Mouse (Mus musculus) embryonic facial prominence, embryonic 14.5 days (tissue): ENCODE data around the gene Proser2. TPM values are rescaled to one million over a fixed set of nuclear protein-coding genes. Genes with fewer than 3 reads are reported as not detected.

Source experiments
- ATAC-seq: fragments of 200-750 bp; cut with Nextera tagmentation; 2 replicates; pipeline ENCODE4 v1.8.0; 2017; ENCODE audit warnings: low read depth, moderate number of reproducible peaks, moderate TSS enrichment
- DNase-seq: peaks from one replicate; pipeline ENCODE4 v3.0.0-alpha.2; 2015; ENCODE audit warnings: low spot score
- H3K27ac ChIP-seq: fragments of 300-500 bp; sonication (generic); replicated peaks from 2 replicates; pipeline ENCODE4 v1.5.1; 2014; ENCODE audit warnings: low read depth, mild to moderate bottlenecking, low read length, moderate library complexity
- H3K27me3 ChIP-seq: fragments of 300-500 bp; sonication (generic); replicated peaks from 2 replicates; pipeline ENCODE4 v1.6.1; 2014; ENCODE audit warnings: low read length; ENCODE audit not compliant: control insufficient read depth, insufficient read depth
- H3K36me3 ChIP-seq: fragments of 300-500 bp; sonication (generic); 2 replicates; pipeline ENCODE4 v1.6.1; 2014; ENCODE audit warnings: low read length, mixed read lengths; ENCODE audit not compliant: control insufficient read depth, insufficient read depth
- H3K4me1 ChIP-seq: fragments of 300-500 bp; sonication (generic); 2 replicates; pipeline ENCODE4 v1.6.1; 2014; ENCODE audit warnings: antibody characterized with exemption, low read length; ENCODE audit not compliant: control insufficient read depth, insufficient read depth
- H3K4me2 ChIP-seq: fragments of 300-500 bp; sonication (generic); 2 replicates; pipeline ENCODE4 v1.6.1; 2014; ENCODE audit warnings: low read depth, mild to moderate bottlenecking, low read length, moderate library complexity, mixed read lengths
- H3K4me3 ChIP-seq: fragments of 300-500 bp; sonication (generic); 2 replicates; pipeline ENCODE4 v1.5.1; 2014; ENCODE audit warnings: low read depth, mild to moderate bottlenecking, low read length
- H3K9ac ChIP-seq: fragments of 300-500 bp; sonication (generic); 2 replicates; pipeline ENCODE4 v1.6.1; 2014; ENCODE audit warnings: low read depth, mild to moderate bottlenecking, low read length, moderate library complexity, mixed read lengths
- H3K9me3 ChIP-seq: fragments of 300-500 bp; sonication (generic); 2 replicates; pipeline ENCODE4 v1.6.1; 2016; ENCODE audit warnings: low read length; ENCODE audit not compliant: control insufficient read depth
- WGBS: fragments of 180-500 bp; shearing (Covaris S2); extraction: QIAGEN DNeasy Blood & Tissue Kit; methylation state at CpG from one replicate; pipeline ENCODE4 v1.1.7; 2014; 5-methylcytosine and 5-hydroxymethylcytosine counted together
- polyA plus RNA-seq: library from polyadenylated mRNA; unstranded; fragments of >200 nt; fragmentation: Nextera tagmentation; extraction: Ambion mirVana; gene quantifications from 2 replicates; pipeline ENCODE4 v1.2.1, GENCODE M21; 2014

Proser2 gene
- polyA plus RNA-seq, 1 experiment from 2014 or later, result 10.8 TPM

GRCm38 (mm10) chr2:6113792-6114191, 16.2 kb downstream of the Proser2 start:
- H3K9ac ChIP-seq, result no peak overlapping the region
- no peak overlapping the region for H3K4me2 ChIP-seq
- WGBS, result 83% methylated on average over 12 of the region's 12 CpGs
- H3K27ac ChIP-seq, result no peak overlapping the region
- no peaks in the 10 kb centered on the region for H3K4me1 ChIP-seq
- DNase-seq (no peak), ATAC-seq (no peak)
- no peaks in the 10 kb centered on the region for H3K27me3 ChIP-seq
- no peaks in the 10 kb centered on the region for H3K9me3 ChIP-seq
- no peaks in the 10 kb centered on the region for H3K36me3 ChIP-seq
- no peak overlapping the region for H3K4me3 ChIP-seq

- Histone ChIP-seq H3K4me3 (no peak overlapping the region), H3K9me3 (no peaks in the 10 kb centered on the region), H3K4me1 (no peaks in the 10 kb centered on the region), H3K9ac (no peak overlapping the region), H3K27ac (no peak overlapping the region), H3K36me3 (no peaks in the 10 kb centered on the region), H3K27me3 (no peaks in the 10 kb centered on the region), H3K4me2 (no peak overlapping the region)
- 69% methylated on average over 4 of the region's 4 CpGs for WGBS
- no peak for DNase-seq
- ATAC-seq, result no peak
Observed at GRCm38 (mm10) chr2:6112619-6113018, 17.4 kb downstream of the Proser2 start.

- ATAC-seq, result no peak
- Histone ChIP-seq H3K4me3 (no peak overlapping the region), H3K4me2 (no peak overlapping the region), H3K9ac (no peak overlapping the region), H3K27me3 (peaks cover 5% of the 10 kb centered on the region; the same call in 1 of the 2 replicates), H3K4me1 (peaks cover 2% of the 10 kb centered on the region; the same call in 1 of the 2 replicates), H3K27ac (no peak overlapping the region), H3K9me3 (no peaks in the 10 kb centered on the region), H3K36me3 (no peaks in the 10 kb centered on the region)
- WGBS, result 90% methylated on average over 2 of the region's 2 CpGs
- DNase-seq, result no peak
Observed at GRCm38 (mm10) chr2:6105437-6105836, 24.6 kb downstream of the Proser2 start.

GRCm38 (mm10) chr2:6100755-6101154, 29.3 kb downstream of the Proser2 start:
- H3K9ac ChIP-seq, result peak overlapping the region; percentile 64
- H3K4me1 ChIP-seq, result peaks cover 16% of the 10 kb centered on the region; the same call in 1 of the 2 replicates
- peaks cover 9% of the 10 kb centered on the region for H3K27me3 ChIP-seq
- peak overlapping the region; percentile 50 for H3K4me3 ChIP-seq
- no peak for ATAC-seq
- no peaks in the 10 kb centered on the region for H3K36me3 ChIP-seq
- no peaks in the 10 kb centered on the region for H3K9me3 ChIP-seq
- H3K4me2 ChIP-seq, result peak overlapping the region; percentile 89
- no peak for DNase-seq
- WGBS, result 42% methylated on average over 18 of the region's 20 CpGs
- no peak overlapping the region for H3K27ac ChIP-seq

GRCm38 (mm10) chr2:6100027-6100749, 29.8 kb downstream of the Proser2 start:
- Histone ChIP-seq H3K27ac (no peak overlapping the region), H3K9me3 (no peaks in the 10 kb centered on the region), H3K4me1 (peaks cover 16% of the 10 kb centered on the region; the same call in 1 of the 2 replicates), H3K4me3 (peak overlapping the region; percentile 50), H3K27me3 (peaks cover 9% of the 10 kb centered on the region), H3K9ac (peak overlapping the region; percentile 64), H3K36me3 (no peaks in the 10 kb centered on the region), H3K4me2 (peak overlapping the region; percentile 89)
- peak; percentile 67 for ATAC-seq
- WGBS, result 15% methylated on average over 30 of the region's 51 CpGs
- peak; percentile 55 for DNase-seq

GRCm38 (mm10) chr2:6099443-6099842, 30.6 kb downstream of the Proser2 start:
- ATAC-seq (no peak), DNase-seq (no peak)
- 62% methylated on average over 9 of the region's 9 CpGs for WGBS
- H3K4me2 ChIP-seq, result no peak overlapping the region
- H3K36me3 ChIP-seq, result no peaks in the 10 kb centered on the region
- no peak overlapping the region for H3K9ac ChIP-seq
- no peak overlapping the region for H3K4me3 ChIP-seq
- no peaks in the 10 kb centered on the region for H3K9me3 ChIP-seq
- H3K4me1 ChIP-seq, result peaks cover 16% of the 10 kb centered on the region; the same call in 1 of the 2 replicates
- H3K27ac ChIP-seq, result 0 out of 2 replicates have a peak overlapping the region, but pooled peaks have one; percentile 2
- peaks cover 9% of the 10 kb centered on the region for H3K27me3 ChIP-seq

- DNase-seq (peak; percentile 84), ATAC-seq (peak; percentile 61)
- H3K27me3 ChIP-seq, result peaks cover 9% of the 10 kb centered on the region
- H3K27ac ChIP-seq, result 0 out of 2 replicates have a peak overlapping the region, but pooled peaks have one; percentile 2
- no peak overlapping the region for H3K4me3 ChIP-seq
- no peaks in the 10 kb centered on the region for H3K9me3 ChIP-seq
- peaks cover 16% of the 10 kb centered on the region; the same call in 1 of the 2 replicates for H3K4me1 ChIP-seq
- H3K36me3 ChIP-seq, result no peaks in the 10 kb centered on the region
- 20% methylated on average over 6 of the region's 6 CpGs for WGBS
- no peak overlapping the region for H3K4me2 ChIP-seq
- no peak overlapping the region for H3K9ac ChIP-seq
Observed at GRCm38 (mm10) chr2:6098924-6099323, 31.1 kb downstream of the Proser2 start.

- H3K4me3 ChIP-seq, result no peak overlapping the region
- no peak overlapping the region for H3K4me2 ChIP-seq
- peak; percentile 82 for ATAC-seq
- H3K4me1 ChIP-seq, result peaks cover 16% of the 10 kb centered on the region; the same call in 1 of the 2 replicates
- no peak overlapping the region for H3K9ac ChIP-seq
- peak overlapping the region; percentile 21; the same call in 1 of the 2 replicates for H3K27ac ChIP-seq
- H3K27me3 ChIP-seq, result peaks cover 9% of the 10 kb centered on the region
- no peaks in the 10 kb centered on the region for H3K9me3 ChIP-seq
- 66% methylated on average over 7 of the region's 7 CpGs for WGBS
- DNase-seq, result peak; percentile 80
- no peaks in the 10 kb centered on the region for H3K36me3 ChIP-seq
Observed at GRCm38 (mm10) chr2:6097113-6097716, 32.8 kb downstream of the Proser2 start.
